Mouse (Mus musculus): ENCODE measurements around the gene Lias.

Gene Lias

DNA sequence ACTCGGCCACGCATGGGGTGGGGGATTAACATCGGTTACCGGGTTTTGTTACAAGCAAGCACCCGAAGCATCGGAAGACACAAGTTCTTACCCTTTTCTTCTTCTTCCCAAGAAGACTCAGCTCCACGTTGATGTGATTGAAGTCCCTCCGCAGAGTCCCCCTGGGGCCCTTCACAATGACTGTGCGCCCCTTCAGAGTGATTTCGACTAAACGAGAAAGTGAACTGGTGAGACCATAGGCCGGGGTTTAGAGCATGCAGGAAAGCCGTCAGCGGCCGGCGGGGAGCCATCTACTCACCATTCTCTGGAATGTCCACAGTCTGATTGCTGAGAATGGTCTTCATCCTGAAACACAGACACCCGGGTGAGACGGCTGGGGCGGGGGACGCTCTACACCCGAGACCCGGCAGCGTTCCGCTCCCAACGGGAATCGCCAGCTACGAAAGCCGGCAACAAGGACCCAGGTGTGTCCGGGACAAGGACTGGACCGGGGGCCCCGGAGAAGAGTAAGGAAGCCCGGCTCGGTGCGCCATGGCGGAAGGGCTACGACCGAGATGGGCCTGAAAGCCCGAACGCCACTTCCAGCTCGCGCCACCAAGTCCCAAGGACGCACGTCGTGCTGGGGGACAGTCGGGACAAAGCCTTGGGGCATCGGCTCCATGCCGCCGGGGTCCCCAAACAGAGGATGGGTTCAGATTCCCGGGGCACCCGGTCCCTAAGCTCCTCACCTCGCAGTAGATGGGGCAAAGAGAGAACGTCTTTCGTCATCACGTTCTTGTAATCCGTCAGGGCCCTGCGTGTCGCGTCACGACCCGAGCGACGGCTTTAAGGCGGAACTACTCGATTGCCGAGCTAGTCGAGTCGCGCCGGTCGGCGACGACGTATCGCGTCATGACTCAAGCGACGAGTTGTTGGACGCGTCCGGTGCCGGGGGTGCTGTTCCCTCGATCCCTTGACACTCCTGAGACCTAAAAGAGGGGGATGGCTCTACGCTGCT is at the start of gene Lias, which contains the start of gene Rpl9:
Gene Lias, plus strand, starts transcription at position 850 of the 997 bp plus-strand sequence.
Gene Rpl9, minus strand, starts transcription at position 797 of the 997 bp plus-strand sequence.
- peak; percentile 98 to 99 for DNase-seq (ENCODE audit: low spot score in 2 of 2)

- DNase-seq (ENCODE audit: low spot score in 2 of 2) = no peak
These were observed 43.1 kb upstream of the Lias start, which contains the start of gene Klb for GRCm38 (mm10) chr5:65348168-65348567. Gene Klb (plus strand): TSS chr5:65348314.

DNA sequence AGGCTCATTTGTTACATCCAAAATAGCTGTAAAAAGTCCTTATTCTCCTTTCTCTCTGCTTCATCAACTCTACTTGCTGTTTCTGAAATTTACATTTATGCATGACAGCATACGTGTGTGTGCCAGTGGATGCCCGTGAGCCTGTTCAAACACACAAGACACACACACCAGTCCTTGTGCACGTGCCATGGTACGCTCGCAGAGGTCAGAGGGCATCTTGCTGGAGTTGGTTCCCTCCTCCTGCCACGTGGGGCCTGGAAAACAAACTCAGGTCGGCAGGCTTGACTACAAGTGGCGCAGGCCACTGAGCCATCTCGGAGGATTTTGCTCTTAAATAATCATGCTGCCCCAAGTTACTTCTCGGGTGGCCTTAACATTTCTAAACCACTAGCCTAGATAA is 40.8 kb upstream of the Lias start:
- no peak for DNase-seq (ENCODE audit: low spot score in 2 of 2)

GRCm38 (mm10) chr5:65354097-65354496 is 37.2 kb upstream of the Lias start:
- no peak for DNase-seq (ENCODE audit: low spot score in 2 of 2)

GRCm38 (mm10) chr5:65354985-65355384 is 36.3 kb upstream of the Lias start:
- no peak for DNase-seq (ENCODE audit: low spot score in 2 of 2)

GRCm38 (mm10) chr5:65356851-65357250 is 34.4 kb upstream of the Lias start:
- no peak for DNase-seq (ENCODE audit: low spot score in 2 of 2)

DNA sequence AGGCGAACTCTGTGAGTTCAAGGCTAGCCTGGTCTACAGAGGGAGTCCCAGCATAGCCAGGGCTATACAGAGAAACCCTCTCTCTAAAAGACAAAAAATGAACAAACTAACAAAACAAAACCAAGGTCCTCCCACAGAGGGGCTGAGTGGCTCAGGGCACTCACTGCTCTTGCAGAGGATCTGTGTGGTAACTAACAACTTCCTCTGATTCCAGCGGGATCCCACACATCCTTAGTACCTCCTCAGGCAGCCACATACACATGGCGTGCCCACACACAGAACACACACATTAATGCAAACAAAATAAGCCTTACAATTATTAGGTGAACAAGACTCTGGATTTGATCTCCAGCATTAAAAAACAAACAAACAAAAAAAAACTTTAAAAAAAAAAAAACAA is 33.5 kb upstream of the Lias start:
- DNase-seq (ENCODE audit: low spot score in 2 of 2) = no peak

DNA sequence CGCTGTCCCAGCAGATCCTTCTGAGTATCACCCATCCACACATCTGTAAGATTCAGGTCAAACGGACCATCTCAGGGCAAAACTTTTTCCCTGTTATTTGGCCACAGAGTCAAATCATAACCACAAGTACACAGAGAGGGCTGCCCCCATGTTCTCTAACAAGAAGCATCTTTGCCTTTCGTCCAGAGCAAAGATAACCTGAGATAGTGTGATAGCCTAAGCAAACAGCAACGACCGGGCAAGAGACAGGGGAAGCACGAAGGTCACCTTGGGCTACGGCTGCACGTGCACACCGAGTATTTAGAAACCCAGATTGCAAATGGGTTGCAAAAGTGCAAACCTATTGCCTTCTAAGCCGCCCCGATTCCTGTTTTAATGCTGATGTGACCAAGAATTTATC is 23.5 kb upstream of the Lias start:
- no peak for DNase-seq (ENCODE audit: low spot score in 2 of 2)

GRCm38 (mm10) chr5:65371551-65371950 is 19.7 kb upstream of the Lias start:
- no peak for DNase-seq (ENCODE audit: low spot score in 2 of 2)

DNA sequence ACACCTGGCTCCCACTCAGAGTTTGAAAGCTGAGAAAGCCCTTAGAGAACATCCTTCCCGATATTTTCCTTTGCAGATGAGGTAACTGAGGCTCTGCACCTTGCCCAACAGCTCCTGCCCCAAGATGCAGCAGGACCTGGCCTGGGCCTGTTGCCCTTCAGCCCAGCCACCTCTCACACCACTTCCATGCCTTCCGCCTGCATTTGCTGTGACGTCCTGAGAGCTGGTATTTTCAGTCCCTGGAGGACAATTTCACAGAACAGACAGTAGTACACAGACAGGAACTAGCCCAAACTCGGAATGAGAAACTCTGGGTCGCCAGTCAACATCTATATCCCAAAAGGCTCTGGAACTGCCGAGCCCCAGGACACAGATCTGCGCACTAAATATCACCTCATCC is 16.6 kb upstream of the Lias start:
- no peak for DNase-seq (ENCODE audit: low spot score in 2 of 2)

DNA sequence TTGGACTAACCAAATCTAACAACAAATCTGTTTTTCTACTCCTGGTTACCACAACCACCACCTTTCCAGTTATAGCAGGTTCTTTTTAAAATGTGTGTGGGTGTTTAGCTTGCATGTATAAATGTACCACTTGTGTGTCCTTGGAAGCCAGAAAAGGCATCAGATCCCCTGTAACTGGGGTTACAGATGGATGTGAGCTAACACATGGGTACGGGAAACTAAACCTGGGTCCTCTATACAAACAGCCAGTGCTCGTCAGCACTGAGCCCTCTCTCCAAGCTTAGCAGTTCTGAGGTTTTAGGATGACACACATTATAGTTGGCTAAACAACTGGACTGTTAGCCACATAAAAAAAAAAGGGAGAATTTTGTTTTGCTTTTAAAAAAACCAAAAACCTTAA is 5.6 kb upstream of the Lias start:
- DNase-seq (ENCODE audit: low spot score in 2 of 2) = no peak

GRCm38 (mm10) chr5:65387008-65387867 is 4.1 kb upstream of the Lias start:
- no peak for DNase-seq (ENCODE audit: low spot score in 2 of 2)

DNA sequence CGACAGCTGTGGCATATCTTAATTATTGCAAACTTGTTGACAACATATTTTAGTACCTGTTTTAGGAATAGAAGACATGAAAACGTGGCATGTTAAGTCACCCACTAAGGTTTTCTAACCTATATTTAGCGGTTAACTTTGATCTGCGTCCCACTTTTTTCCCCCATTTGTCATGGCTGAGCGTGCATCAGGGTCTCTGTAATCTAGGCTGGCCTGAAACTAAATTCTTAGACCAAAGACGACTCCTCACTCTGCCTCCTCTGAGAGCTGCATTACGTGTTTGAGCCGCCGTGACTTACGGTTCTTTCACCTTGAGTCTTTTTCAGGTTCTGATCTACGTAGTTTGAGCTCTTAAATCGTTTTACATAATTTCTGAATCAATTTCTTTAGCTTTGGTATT is 456 bp downstream of the Lias start:
- DNase-seq (ENCODE audit: low spot score in 2 of 2) = no peak

DNA sequence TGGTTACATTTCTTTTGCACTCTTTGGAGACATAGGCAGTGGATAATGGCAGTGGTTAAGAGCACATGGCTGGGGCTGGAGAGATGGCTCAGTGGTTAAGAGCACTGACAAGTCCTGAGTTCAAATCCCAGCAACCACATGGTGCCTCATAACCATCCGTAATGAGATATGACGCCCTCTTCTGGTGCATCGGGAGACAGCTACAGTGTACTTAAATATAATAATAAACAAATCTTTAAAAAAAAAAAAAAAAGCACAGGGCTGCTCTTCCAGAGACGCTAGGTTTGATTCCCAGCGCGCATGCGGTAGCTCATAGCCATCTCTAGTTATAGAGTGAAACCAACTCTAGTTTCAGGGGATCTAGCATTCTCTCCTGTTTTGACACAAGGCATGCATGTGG is 3.1 kb downstream of the Lias start:
- DNase-seq (ENCODE audit: low spot score in 2 of 2) = no peak

- DNase-seq (ENCODE audit: low spot score in 2 of 2) = peak; percentile 77 to 79
These were observed 10.1 kb downstream of the Lias start for GRCm38 (mm10) chr5:65401251-65401994.

DNA sequence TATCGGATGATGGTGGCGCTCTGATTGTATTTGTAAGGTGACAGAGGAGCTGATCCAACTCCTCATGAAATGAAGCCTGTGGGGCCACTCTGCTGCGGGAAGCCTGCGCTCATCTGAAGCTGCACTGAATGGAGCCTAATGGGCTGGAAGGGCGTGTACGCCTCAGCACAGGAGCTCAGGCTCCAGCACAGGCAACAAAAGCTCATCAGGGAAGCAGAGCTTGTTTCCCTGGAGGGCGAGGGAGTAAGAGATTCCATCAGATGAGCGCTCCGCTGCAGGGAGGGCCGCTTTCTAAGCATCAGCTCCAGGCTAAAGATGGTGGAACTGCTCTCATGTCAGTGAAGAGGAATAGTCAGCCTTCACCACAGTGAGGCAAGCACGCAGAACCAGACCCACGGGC is 16.7 kb downstream of the Lias start:
- no peak for DNase-seq (ENCODE audit: low spot score in 2 of 2)

- peak in 1 of 2 experiments; percentile 61 for DNase-seq (ENCODE audit: low spot score in 2 of 2)
These were observed 24.6 kb downstream of the Lias start for GRCm38 (mm10) chr5:65415653-65416458.

- DNase-seq (ENCODE audit: low spot score in 2 of 2) = no peak
These were observed 27.8 kb downstream of the Lias start for GRCm38 (mm10) chr5:65419136-65419535.

GRCm38 (mm10) chr5:65420822-65421221 is 29.5 kb downstream of the Lias start:
- no peak for DNase-seq (ENCODE audit: low spot score in 2 of 2)

DNA sequence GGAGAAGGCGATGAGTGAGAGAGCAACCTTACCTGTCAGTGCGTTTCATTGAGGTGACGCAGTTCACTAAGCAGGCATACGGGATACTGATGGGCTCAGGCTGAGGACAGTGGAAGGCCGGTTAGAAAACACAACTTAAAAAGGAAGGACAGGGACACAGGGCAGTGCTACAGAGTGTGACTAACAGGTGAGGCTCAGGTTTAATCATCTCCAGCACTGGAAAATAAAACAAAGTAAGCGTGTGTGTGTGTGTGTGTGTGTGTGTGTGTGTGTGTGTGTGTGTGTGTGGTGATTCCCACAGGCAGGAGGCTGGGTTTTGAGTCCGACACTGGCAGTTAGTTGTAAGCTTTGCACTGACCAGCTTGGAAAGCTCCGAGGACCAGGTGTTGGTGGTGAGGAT is 31.5 kb downstream of the Lias start:
- DNase-seq (ENCODE audit: low spot score in 2 of 2) = no peak

DNA sequence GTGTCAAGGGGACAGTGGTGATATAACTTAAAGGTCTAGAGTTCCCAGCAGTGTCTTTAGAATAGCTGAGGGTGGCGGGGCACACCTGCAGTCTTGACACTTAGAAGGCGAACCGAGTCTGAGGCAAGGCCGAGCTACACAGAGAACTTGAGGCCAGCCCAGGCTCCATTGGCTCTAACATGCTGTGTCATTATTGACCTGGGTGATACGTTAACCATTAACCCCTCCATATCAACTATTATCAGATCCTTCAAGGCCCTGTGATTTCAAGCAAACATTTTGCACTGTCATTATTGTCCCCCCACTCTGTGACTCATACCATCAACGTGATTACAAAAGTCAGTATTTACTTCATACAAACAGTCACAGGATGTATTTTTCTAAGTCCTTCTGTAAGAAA is 32.9 kb downstream of the Lias start:
- no peak for DNase-seq (ENCODE audit: low spot score in 2 of 2)
